Mouse (Mus musculus) embryo, embryonic 11.5 days (tissue): Measurements from ENCODE around the gene Tpm1.

Experiments
- DNase-seq: peaks from one replicate; pipeline ENCODE4 v3.0.0-alpha.2; 2012; ENCODE audit warnings: low read depth, low spot score

The Tpm1 gene

GRCm38 (mm10) chr9:66988198-66988887 lies 60.9 kb downstream of the Tpm1 start:
- DNase-seq: no peak

GRCm38 (mm10) chr9:66985377-66985776 lies 63.8 kb downstream of the Tpm1 start:
- no peak for DNase-seq

- DNase-seq: no peak
Observed at GRCm38 (mm10) chr9:66982085-66982484, 67.1 kb downstream of the Tpm1 start.

GRCm38 (mm10) chr9:66980458-66980857 lies 68.7 kb downstream of the Tpm1 start:
- peak; percentile 57 for DNase-seq

- DNase-seq: no peak
Observed at GRCm38 (mm10) chr9:66978468-66978867, 70.7 kb downstream of the Tpm1 start.

- no peak for DNase-seq
Observed at GRCm38 (mm10) chr9:66977982-66978381, 71.2 kb downstream of the Tpm1 start.

- no peak for DNase-seq
Observed at GRCm38 (mm10) chr9:66977121-66977520, 72.1 kb downstream of the Tpm1 start.

- DNase-seq: peak; percentile 80
Observed at GRCm38 (mm10) chr9:66975239-66975645, 74.0 kb downstream of the Tpm1 start, which contains the start of gene Lactb. TSS of gene Lactb (minus strand) at chr9:66975484.

- peak; percentile 73 for DNase-seq
Observed at GRCm38 (mm10) chr9:66974721-66975225, 74.4 kb downstream of the Tpm1 start.
